Mouse (Mus musculus) heart, embryonic 15.5 days (tissue): ENCODE data around the gene Gtf2ird1. TPM values are rescaled to one million over a fixed set of nuclear protein-coding genes. Genes with fewer than 3 reads are reported as not detected.

Source experiments
- ATAC-seq: fragments of 200-750 bp; cut with Nextera tagmentation; replicated peaks from 2 replicates; pipeline ENCODE4 v1.8.0; 2017; ENCODE audit warnings: low read depth, moderate TSS enrichment; ENCODE audit not compliant: insufficient number of reproducible peaks, insufficient read depth, low FRiP score
- H3K27ac ChIP-seq: fragments of 300-500 bp; sonication (generic); 2 replicates; pipeline ENCODE4 v1.5.1; 2015; ENCODE audit warnings: mild to moderate bottlenecking, inconsistent platforms
- H3K27me3 ChIP-seq: fragments of 300-500 bp; sonication (generic); 2 replicates; pipeline ENCODE4 v1.6.1; 2015; ENCODE audit warnings: inconsistent platforms
- H3K36me3 ChIP-seq: fragments of 300-500 bp; sonication (generic); 2 replicates; pipeline ENCODE4 v1.6.1; 2015; ENCODE audit warnings: mild to moderate bottlenecking, inconsistent platforms
- H3K4me1 ChIP-seq: fragments of 300-500 bp; sonication (generic); replicated peaks from 2 replicates; pipeline ENCODE4 v1.6.1; 2015; ENCODE audit warnings: inconsistent platforms
- H3K4me2 ChIP-seq: fragments of 300-500 bp; sonication (generic); 2 replicates; pipeline ENCODE4 v1.6.1; 2015; ENCODE audit warnings: inconsistent platforms, mild to moderate bottlenecking, moderate library complexity
- H3K4me3 ChIP-seq: fragments of 300-500 bp; sonication (generic); 2 replicates; pipeline ENCODE4 v1.5.1; 2015; ENCODE audit warnings: mild to moderate bottlenecking, inconsistent platforms
- H3K9ac ChIP-seq: fragments of 300-500 bp; sonication (generic); 2 replicates; pipeline ENCODE4 v1.6.1; 2015; ENCODE audit warnings: mild to moderate bottlenecking, inconsistent platforms
- H3K9me3 ChIP-seq: fragments of 300-500 bp; sonication (generic); replicated peaks from 2 replicates; pipeline ENCODE4 v1.6.1; 2016; ENCODE audit warnings: inconsistent platforms
- WGBS: fragments of 180-500 bp; shearing (Covaris S2); methylation state at CpG from one replicate; pipeline ENCODE4 v1.1.7; 2015; ENCODE audit warnings: mixed read lengths; 5-methylcytosine and 5-hydroxymethylcytosine counted together
- polyA plus RNA-seq: library from polyadenylated mRNA; unstranded; fragments of >200 nt; fragmentation: Nextera tagmentation; extraction: Ambion mirVana; gene quantifications from 2 replicates; pipeline ENCODE4 v1.2.1, GENCODE M21; 2015

The Gtf2ird1 gene
- 47.3 and 57.5 TPM in 2 replicates for polyA plus RNA-seq

- WGBS: under 1% methylated on average over 42 of the region's 44 CpGs
- Histone ChIP-seq H3K27me3 (no peaks in the 10 kb centered on the region), H3K27ac (peak within 1 kb of the TSS; percentile 90), H3K4me2 (peak within 1 kb of the TSS; percentile 83), H3K9me3 (no peaks in the 10 kb centered on the region), H3K36me3 (peaks cover 10% of the 10 kb centered on the region), H3K4me1 (peaks cover 27% of the 10 kb centered on the region), H3K9ac (peak within 1 kb of the TSS; percentile 82), H3K4me3 (peak within 1 kb of the TSS; percentile 85)
- ATAC-seq: peak; percentile 71
Observed at GRCm38 (mm10) chr5:134456503-134456962, at the start of gene Gtf2ird1. TSS of gene Gtf2ird1 (minus strand) at chr5:134456716.

GRCm38 (mm10) chr5:134505810-134506292, 49.3 kb upstream of the Gtf2ird1 start:
- no peak overlapping the region for H3K27ac ChIP-seq
- WGBS: 66% methylated on average over 9 of the region's 9 CpGs
- H3K9me3 ChIP-seq: no peaks in the 10 kb centered on the region
- H3K9ac ChIP-seq: no peak overlapping the region
- no peak for ATAC-seq
- H3K4me3 ChIP-seq: no peak overlapping the region
- no peaks in the 10 kb centered on the region for H3K27me3 ChIP-seq
- H3K36me3 ChIP-seq: peaks cover 17% of the 10 kb centered on the region
- H3K4me1 ChIP-seq: no peaks in the 10 kb centered on the region
- H3K4me2 ChIP-seq: no peak overlapping the region

- no peak for ATAC-seq
- H3K27ac ChIP-seq: no peak overlapping the region
- H3K9me3 ChIP-seq: no peaks in the 10 kb centered on the region
- H3K4me3 ChIP-seq: no peak overlapping the region
- H3K9ac ChIP-seq: no peak overlapping the region
- no peak overlapping the region for H3K4me2 ChIP-seq
- H3K4me1 ChIP-seq: no peaks in the 10 kb centered on the region
- WGBS: 93% methylated on average over 18 of the region's 18 CpGs
- H3K36me3 ChIP-seq: peaks cover 17% of the 10 kb centered on the region
- no peaks in the 10 kb centered on the region for H3K27me3 ChIP-seq
Observed at GRCm38 (mm10) chr5:134502591-134502990, 46.1 kb upstream of the Gtf2ird1 start.

GRCm38 (mm10) chr5:134501453-134501852, 44.9 kb upstream of the Gtf2ird1 start:
- 82% methylated on average over 9 of the region's 9 CpGs for WGBS
- ATAC-seq: no peak
- no peak overlapping the region for H3K9ac ChIP-seq
- H3K9me3 ChIP-seq: no peaks in the 10 kb centered on the region
- no peak overlapping the region for H3K27ac ChIP-seq
- H3K4me1 ChIP-seq: no peaks in the 10 kb centered on the region
- peaks cover 17% of the 10 kb centered on the region for H3K36me3 ChIP-seq
- H3K4me2 ChIP-seq: no peak overlapping the region
- no peaks in the 10 kb centered on the region for H3K27me3 ChIP-seq
- H3K4me3 ChIP-seq: no peak overlapping the region

- no peak overlapping the region for H3K9ac ChIP-seq
- H3K4me1 ChIP-seq: no peaks in the 10 kb centered on the region
- H3K36me3 ChIP-seq: peaks cover 17% of the 10 kb centered on the region
- H3K4me3 ChIP-seq: no peak overlapping the region
- no peak for ATAC-seq
- 85% methylated on average over 3 of the region's 3 CpGs for WGBS
- H3K9me3 ChIP-seq: no peaks in the 10 kb centered on the region
- H3K27ac ChIP-seq: no peak overlapping the region
- no peak overlapping the region for H3K4me2 ChIP-seq
- H3K27me3 ChIP-seq: no peaks in the 10 kb centered on the region
Observed at GRCm38 (mm10) chr5:134500681-134501080, 44.2 kb upstream of the Gtf2ird1 start.

GRCm38 (mm10) chr5:134500062-134500461, 43.5 kb upstream of the Gtf2ird1 start:
- no peak overlapping the region for H3K27ac ChIP-seq
- no peak for ATAC-seq
- H3K9ac ChIP-seq: no peak overlapping the region
- no peak overlapping the region for H3K4me2 ChIP-seq
- H3K27me3 ChIP-seq: no peaks in the 10 kb centered on the region
- H3K36me3 ChIP-seq: peaks cover 17% of the 10 kb centered on the region
- no peaks in the 10 kb centered on the region for H3K4me1 ChIP-seq
- H3K4me3 ChIP-seq: no peak overlapping the region
- H3K9me3 ChIP-seq: no peaks in the 10 kb centered on the region
- 67% methylated on average over 4 of the region's 4 CpGs for WGBS

GRCm38 (mm10) chr5:134497026-134497425, 40.5 kb upstream of the Gtf2ird1 start:
- Histone ChIP-seq H3K4me3 (no peak overlapping the region), H3K4me2 (no peak overlapping the region), H3K27me3 (no peaks in the 10 kb centered on the region), H3K9ac (no peak overlapping the region), H3K36me3 (peaks cover 5% of the 10 kb centered on the region; the same call in 1 of the 2 replicates), H3K27ac (no peak overlapping the region), H3K4me1 (peaks cover 1% of the 10 kb centered on the region; the same call in 1 of the 2 replicates), H3K9me3 (no peaks in the 10 kb centered on the region)
- WGBS: 90% methylated on average over 5 of the region's 5 CpGs
- ATAC-seq: no peak

GRCm38 (mm10) chr5:134495796-134496195, 39.3 kb upstream of the Gtf2ird1 start:
- no peak overlapping the region for H3K27ac ChIP-seq

GRCm38 (mm10) chr5:134494142-134494541, 37.6 kb upstream of the Gtf2ird1 start:
- Histone ChIP-seq H3K4me1 (peaks cover 7% of the 10 kb centered on the region; the same call in 1 of the 2 replicates), H3K4me3 (no peak overlapping the region), H3K27me3 (no peaks in the 10 kb centered on the region), H3K9ac (no peak overlapping the region), H3K27ac (no peak overlapping the region), H3K4me2 (no peak overlapping the region), H3K36me3 (peaks cover 5% of the 10 kb centered on the region; the same call in 1 of the 2 replicates), H3K9me3 (no peaks in the 10 kb centered on the region)
- WGBS: 57% methylated on average over 11 of the region's 11 CpGs
- ATAC-seq: no peak

More at GRCm38 (mm10) chr5:134495796-134496195, 39.3 kb upstream of the Gtf2ird1 start:
- Histone ChIP-seq H3K4me2 (no peak overlapping the region), H3K36me3 (peaks cover 2% of the 10 kb centered on the region; the same call in 1 of the 2 replicates), H3K27me3 (no peaks in the 10 kb centered on the region), H3K4me3 (no peak overlapping the region), H3K9ac (no peak overlapping the region), H3K9me3 (no peaks in the 10 kb centered on the region), H3K4me1 (peaks cover 3% of the 10 kb centered on the region; the same call in 1 of the 2 replicates)
- WGBS: 81% methylated on average over 4 of the region's 4 CpGs
- ATAC-seq: no peak

- 92% methylated on average over 4 of the region's 4 CpGs for WGBS
- H3K9me3 ChIP-seq: no peaks in the 10 kb centered on the region
- H3K27me3 ChIP-seq: no peaks in the 10 kb centered on the region
- H3K9ac ChIP-seq: no peak overlapping the region
- H3K27ac ChIP-seq: no peak overlapping the region
- no peak overlapping the region for H3K4me2 ChIP-seq
- H3K4me1 ChIP-seq: peaks cover 7% of the 10 kb centered on the region; the same call in 1 of the 2 replicates
- H3K36me3 ChIP-seq: peaks cover 5% of the 10 kb centered on the region; the same call in 1 of the 2 replicates
- no peak overlapping the region for H3K4me3 ChIP-seq
- ATAC-seq: no peak
Observed at GRCm38 (mm10) chr5:134492956-134493355, 36.4 kb upstream of the Gtf2ird1 start.

GRCm38 (mm10) chr5:134491712-134492417, 35.3 kb upstream of the Gtf2ird1 start:
- no peak overlapping the region for H3K4me3 ChIP-seq
- H3K9ac ChIP-seq: no peak overlapping the region
- peaks cover 5% of the 10 kb centered on the region; the same call in 1 of the 2 replicates for H3K36me3 ChIP-seq
- no peak overlapping the region for H3K27ac ChIP-seq
- ATAC-seq: peak; percentile 23; the same call in 1 of the 2 replicates
- H3K9me3 ChIP-seq: no peaks in the 10 kb centered on the region
- H3K4me1 ChIP-seq: peaks cover 7% of the 10 kb centered on the region; the same call in 1 of the 2 replicates
- H3K4me2 ChIP-seq: no peak overlapping the region; the same call in 1 of the 2 replicates
- no peaks in the 10 kb centered on the region for H3K27me3 ChIP-seq
- 26% methylated on average over 18 of the region's 18 CpGs for WGBS
